Mouse (Mus musculus): ENCODE data around the gene Chp2.
"Not testable (repeated sequence)": the region's sequence is repeated elsewhere in the genome, so short reads cannot be mapped to it uniquely, and the experiment has no call there.

The Chp2 gene

DNA sequence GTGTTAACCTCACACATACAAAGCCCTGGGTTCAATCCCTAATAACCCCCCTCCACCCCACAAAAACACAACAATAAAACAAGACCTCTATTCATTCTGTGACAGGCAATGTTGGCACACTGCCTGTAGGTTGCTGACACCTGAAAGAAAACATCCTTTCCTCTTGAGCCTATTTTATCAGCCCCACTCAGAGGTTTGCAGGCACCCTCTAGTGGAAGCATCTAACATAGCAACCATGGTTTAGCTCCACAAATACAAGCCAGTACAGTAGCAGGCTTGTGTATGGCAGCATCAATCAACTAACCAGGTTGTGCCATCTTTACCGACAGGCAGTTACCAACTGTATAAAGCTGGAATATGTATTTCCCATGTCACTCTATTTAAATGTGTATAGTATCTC is 23.0 kb downstream of the Chp2 start:
- no peak for DNase-seq (ENCODE audit: extremely low spot score, low spot score)

DNA sequence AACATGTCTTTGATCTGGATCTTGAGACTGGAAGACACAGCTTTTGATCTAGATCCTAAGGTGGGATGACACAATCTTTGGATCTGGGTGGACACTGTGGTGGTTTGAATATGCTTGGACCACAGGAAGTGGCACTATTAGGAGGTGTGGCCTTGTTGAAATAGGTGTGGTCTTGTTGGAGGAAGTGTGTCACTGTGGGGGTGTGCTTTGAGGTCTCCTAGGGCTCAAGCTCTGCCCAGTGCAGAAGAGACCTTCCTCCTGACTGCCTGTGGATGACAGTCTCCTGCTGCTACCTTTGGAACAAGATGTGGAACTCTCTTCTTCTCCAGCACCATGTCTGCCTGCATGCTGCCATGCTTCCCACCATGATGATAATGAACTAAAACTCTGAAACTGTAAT is 23.4 kb downstream of the Chp2 start:
- not testable (repeated sequence) for DNase-seq (ENCODE audit: extremely low spot score, low spot score)

DNA sequence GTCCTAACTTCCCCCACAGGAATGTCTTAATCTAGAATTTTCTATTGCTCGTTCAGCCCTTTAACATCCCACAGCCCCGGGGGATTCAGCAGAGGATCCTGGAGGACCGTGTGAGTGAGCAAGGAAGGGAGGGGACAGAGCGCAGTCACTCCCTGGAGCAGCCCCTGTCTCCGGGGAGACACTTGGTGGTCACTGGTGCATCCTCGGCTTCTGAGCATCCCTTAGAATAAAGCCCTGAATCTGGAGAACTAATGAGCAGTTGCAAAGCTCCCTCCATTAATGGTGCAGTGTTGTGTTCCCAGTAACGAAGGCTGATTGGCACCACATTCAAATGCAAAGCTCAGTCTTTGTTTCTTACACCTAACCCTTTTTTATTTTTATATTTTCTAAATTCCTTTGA is 24.9 kb downstream of the Chp2 start:
- DNase-seq (ENCODE audit: extremely low spot score, low spot score) = no peak

DNA sequence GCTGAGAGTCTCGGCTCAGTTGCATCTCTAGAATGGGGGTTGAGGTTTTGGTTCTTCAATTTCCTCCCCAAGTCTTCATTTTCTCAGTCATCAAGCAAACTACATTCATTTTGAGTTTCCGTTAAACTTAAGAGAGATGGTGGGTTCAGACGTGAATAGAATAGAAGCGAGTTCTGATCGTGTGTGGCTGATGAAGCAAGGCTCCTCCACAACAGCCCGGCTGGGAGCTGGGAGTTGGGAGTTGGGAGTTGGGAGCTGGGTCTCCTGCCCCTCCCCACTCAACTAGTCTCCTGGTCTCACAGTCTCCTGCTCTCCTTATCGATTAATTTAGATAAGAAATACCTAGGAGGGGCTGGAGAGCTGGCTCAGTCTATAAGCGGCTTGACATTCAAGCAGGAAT is 25.3 kb downstream of the Chp2 start:
- no peak for DNase-seq (ENCODE audit: extremely low spot score, low spot score)

DNA sequence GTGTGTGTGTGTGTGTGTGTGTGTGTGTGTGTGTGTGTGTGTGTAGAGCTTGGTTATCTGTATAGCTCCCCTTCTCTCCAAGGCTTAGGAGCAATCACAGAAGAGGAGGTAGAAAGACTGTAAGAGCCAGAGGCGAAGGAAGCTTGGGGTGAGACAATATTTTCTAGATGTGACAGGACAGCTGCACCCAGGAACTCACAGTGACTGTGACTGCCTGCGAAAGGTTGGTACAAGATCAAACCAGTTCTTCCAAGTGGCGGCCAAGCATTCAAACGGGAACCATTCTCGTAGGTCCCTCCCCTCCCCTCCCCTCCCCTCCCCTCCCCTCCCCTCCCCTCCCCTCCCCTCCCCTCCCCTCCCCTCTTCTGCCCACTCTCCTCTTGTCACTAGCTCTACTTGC is 26.7 kb downstream of the Chp2 start:
- no peak for DNase-seq (ENCODE audit: extremely low spot score, low spot score)

DNA sequence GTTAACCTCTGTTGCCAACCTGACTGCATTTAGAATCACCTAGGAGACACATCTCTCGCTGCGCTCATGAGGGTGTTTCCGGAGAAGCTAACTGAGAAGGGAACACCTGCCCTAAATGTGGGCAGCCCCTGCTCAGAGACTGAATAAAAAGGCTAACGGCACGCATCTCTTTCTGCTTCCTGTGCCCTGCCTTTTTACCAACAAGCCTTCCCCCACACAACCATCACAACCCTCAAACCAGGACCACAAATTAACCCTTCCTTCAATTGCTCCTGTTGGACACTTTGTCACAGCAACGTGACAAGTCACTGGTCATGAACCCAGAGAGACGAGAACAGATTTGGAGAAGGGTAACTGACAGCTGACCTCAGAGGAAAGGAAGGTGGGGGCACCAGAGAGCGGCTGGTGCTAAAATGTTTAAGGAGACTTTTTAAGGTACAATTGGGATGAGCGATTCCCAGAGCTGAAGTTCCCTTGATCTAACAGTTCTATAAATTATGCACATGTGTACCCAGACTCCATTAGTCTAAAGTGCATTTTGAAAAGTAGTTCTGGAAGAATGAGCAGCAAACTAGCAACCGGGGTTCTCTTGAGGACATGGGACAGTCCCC is 28.1 kb downstream of the Chp2 start:
- DNase-seq (ENCODE audit: extremely low spot score, low spot score) = no peak

DNA sequence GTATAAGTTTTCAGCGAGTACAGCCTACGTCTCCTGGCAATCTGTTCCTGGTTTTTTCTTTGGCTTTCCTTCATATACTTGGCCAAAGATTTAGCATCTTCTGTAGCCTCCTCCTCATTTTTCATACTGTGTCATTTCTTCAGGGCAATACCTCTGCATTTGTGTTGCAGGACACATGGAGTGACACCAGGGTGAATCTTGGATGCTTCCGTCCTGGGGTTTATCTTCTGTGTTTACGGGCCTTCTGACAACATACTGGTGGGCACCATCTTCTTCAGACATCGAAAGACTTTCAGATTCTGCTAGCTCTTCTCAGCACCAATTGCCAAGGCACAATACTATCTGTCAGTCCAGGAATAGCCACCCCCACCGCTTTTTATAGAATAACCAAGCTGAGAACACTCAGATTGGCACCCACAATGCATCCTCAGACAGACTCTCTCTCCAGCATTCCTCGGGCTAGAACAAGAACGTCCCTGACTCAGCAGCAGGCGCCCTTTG is 30.1 kb downstream of the Chp2 start:
- DNase-seq (ENCODE audit: extremely low spot score, low spot score) = no peak

DNA sequence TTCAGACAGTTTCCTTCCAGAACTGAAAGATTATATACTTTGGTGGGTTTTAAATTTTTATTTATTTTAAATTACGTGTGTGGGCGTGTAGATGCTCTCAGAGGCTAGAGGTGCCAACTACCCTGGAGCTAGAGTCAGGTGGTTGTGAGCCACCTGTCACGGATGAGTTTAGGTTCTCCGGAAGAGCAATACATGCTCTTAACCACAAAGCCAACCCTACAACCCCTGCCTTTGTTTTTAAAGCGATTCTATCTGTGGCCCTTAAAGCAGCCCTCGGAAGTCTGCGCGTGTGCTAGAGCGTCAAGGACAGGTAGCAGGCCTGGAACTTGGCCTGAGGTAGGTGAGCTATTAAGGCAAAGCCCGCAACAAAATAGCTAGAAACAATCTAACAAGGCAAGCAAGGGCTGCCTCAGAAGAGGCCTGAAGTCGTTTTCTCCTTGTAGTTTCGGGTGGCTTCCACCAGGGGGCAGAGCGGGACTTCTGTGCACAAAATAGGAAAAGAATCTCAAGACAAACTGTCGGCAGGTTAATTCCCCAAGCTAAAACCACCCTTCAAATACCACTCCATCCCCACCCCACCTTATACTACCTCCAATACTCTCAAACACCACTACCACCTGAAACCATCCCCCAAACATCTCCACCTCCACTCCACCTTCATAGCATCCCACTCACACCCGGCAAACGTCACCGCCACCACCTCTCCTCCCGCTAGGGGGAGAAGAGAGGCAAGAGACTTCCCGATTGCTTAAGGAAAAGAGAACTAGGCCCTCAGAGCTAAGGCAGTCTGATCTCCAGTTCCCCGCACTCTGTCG is 32.1 kb downstream of the Chp2 start:
- DNase-seq (ENCODE audit: extremely low spot score, low spot score) = peak; percentile 81

DNA sequence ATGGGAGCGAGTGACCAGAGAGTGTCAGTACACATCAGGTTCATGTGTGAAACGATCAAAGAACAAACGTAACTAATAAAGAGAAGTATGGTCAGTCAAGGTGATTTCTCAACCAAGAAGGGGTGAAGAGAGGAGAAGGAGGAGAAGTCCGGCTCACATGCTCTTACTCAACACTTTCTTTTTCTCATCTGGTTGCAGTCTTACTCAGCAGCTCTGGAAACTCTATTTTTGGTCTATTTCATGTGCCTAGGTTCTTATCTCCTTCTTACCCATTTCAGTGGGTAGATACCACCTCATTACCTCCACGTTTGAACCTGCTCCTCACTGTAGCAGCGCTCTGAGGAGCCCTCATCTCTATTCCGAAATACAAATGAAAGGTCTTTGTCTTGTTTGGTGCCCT is 37.4 kb downstream of the Chp2 start:
- no peak for DNase-seq (ENCODE audit: extremely low spot score, low spot score)

DNA sequence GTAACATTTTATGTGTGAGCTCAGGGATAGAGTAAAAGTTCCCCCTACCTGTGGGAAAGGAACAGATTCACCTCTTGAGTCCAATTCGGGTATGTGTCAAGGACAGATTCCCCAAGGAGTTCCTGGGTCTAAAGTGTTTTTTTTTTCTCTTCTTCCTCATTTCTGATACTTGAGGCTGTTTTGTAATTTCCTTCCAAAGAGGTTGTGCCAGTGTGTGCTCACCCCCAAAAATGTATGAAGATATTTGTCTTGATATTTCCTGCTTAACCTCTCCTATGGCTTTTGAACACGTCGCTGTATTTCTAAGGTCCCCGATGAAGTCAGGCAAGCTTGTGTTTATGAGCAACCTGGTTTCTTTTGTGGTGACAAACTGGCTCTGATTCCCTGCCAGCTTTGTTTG is 39.2 kb downstream of the Chp2 start:
- DNase-seq (ENCODE audit: extremely low spot score, low spot score) = no peak

DNA sequence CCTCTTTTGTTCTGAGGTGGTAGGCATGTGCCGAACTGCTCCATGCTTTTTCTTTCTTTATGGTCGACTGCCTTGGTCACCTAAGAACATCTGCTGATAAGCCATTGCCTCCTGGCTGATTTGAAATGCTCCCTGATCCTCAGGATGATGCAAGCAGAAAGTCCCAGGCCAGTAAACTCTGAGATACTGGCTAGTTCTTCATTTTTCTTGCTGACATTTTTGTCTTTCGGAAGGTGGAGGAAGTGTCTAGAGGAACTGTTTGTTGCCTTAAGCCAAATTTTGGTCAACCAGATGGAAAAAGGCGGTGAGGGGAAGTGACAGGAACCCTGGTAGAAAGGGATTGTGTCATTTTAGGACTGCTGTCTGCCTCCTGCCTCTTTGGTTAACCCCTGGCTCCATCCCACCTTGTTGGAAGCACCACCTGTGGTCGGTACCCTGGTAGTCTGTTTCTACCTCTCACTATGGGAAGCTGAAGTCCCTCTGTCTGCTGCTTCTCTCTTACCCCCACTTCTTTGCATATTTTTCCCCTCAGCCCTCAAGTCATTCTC is 40.8 kb downstream of the Chp2 start:
- DNase-seq (ENCODE audit: extremely low spot score, low spot score) = no peak

DNA sequence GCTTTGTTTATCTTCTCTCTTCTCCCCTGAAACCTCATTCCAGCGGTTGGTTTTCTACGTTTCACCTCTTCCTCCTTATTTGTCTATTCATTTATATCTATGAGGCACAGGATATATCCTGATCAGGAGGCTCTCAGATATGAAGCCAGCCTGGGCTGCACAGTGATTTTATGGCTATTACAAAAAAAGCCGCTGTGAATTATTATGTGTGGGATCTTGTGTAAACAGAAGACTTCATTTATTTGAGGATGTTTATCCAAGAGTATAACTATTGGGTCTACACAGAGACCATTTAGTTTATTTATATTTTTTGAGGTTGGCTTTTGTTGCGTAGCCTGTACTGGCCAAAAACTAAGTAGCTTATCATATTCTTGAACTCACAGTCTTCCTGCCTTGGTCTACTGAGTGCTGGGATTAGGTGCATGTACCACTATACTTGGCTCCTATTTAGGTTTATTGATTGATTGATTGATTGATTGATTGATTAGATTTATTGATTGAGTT is 49.7 kb downstream of the Chp2 start:
- no peak for DNase-seq (ENCODE audit: extremely low spot score, low spot score)

DNA sequence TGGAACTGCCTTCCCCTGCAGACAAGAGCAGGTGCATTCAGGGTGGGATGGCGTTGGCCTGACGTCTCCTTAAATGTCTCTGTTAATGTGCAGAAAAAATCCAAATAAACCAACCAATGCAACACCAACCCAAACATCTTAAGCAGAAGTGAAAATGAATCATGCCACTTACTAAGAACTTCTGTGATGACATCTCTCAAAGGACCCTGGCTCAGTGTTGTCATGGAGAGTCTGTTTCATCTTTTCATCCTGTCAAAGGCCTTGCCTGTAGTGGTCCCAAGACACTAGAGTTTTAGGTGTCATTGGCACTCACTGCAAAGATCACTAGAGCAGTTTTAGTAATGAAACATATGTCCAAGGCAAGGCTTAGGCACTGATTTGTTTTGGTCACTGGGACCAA is 53.0 kb downstream of the Chp2 start:
- no peak for DNase-seq (ENCODE audit: extremely low spot score, low spot score)

Measured in neural tube, embryonic 10.5 days (tissue).